Mouse (Mus musculus) G1E (cell line): ENCODE measurements around the gene Cuta. TPM values are rescaled to one million over a fixed set of nuclear protein-coding genes. Genes with fewer than 3 reads are reported as not detected.

Source experiments
- ATAC-seq: 2 replicates; pipeline ENCODE4 v1.8.0; 2016; ENCODE audit warnings: mild to moderate bottlenecking; ENCODE audit not compliant: insufficient number of reproducible peaks, poor library complexity, low FRiP score, severe bottlenecking; ENCODE audit errors: extremely low read depth
- DNase-seq: peaks from one replicate; pipeline ENCODE4 v3.0.0; 2012; ENCODE audit warnings: low spot score
- H3K27me3 ChIP-seq: 2 replicates; pipeline ENCODE4 v1.6.1; 2012; ENCODE audit warnings: mild to moderate bottlenecking, low read length, inconsistent platforms; ENCODE audit not compliant: insufficient read depth
- H3K36me3 ChIP-seq: replicated peaks from 2 replicates; pipeline ENCODE3; 2012; ENCODE audit warnings: mild to moderate bottlenecking, inconsistent platforms
- H3K4me1 ChIP-seq: 2 replicates; pipeline ENCODE4 v1.6.1; 2012; ENCODE audit warnings: low read depth, low read length, inconsistent platforms, mixed read lengths; ENCODE audit not compliant: insufficient read depth
- H3K4me3 ChIP-seq: 2 replicates; pipeline ENCODE4 v1.5.1; 2012; ENCODE audit warnings: low read depth, mild to moderate bottlenecking, inconsistent platforms, low read length, moderate library complexity, mixed read lengths
- H3K9me3 ChIP-seq: replicated peaks from 2 replicates; pipeline ENCODE4 v1.6.1; 2012; ENCODE audit warnings: inconsistent platforms
- CTCF ChIP-seq: IDR thresholded peaks from 2 replicates; pipeline ENCODE4 v1.5.1; 2012; ENCODE audit warnings: low read depth, low read length, inconsistent platforms, mixed read lengths
- GATA1 ChIP-seq: IDR thresholded peaks from 2 replicates; pipeline ENCODE4 v1.6.1; 2012; ENCODE audit warnings: borderline replicate concordance, low read length, inconsistent platforms, mixed read lengths
- GATA2 ChIP-seq: IDR thresholded peaks from 2 replicates; pipeline ENCODE4 v1.6.1; 2012; ENCODE audit warnings: low read depth, low read length, inconsistent platforms, borderline replicate concordance
- POLR2AphosphoS5 ChIP-seq: IDR thresholded peaks from 2 replicates; pipeline ENCODE4 v1.6.1; 2012; ENCODE audit warnings: low read depth, low read length, inconsistent platforms; ENCODE audit not compliant: insufficient replicate concordance
- TAL1 ChIP-seq: conservative IDR thresholded peaks from 2 replicates; pipeline ENCODE4 v1.6.1; 2012; ENCODE audit warnings: low read depth, low read length, inconsistent platforms, mixed read lengths
- polyA plus RNA-seq: library from polyadenylated mRNA; stranded (reverse); fragments of >175 nt; gene quantifications from 2 replicates; pipeline ENCODE4 v1.2.3, GENCODE M21; 2012
- total RNA-seq, 2 experiments: library from RNA; stranded (forward) in 1 of 2; stranded (reverse) in 1 of 2; fragments of 200-1000 nt in 1 of 2; fragments of >200 nt in 1 of 2; fragmentation: Nextera tagmentation in 1 of 2; gene quantifications; 2 replicates each; pipeline ENCODE4 v1.2.3; 2014 to 2017

The Cuta gene
- total and polyA plus RNA-seq, 3 experiments: 190 to 563 (median 319) TPM

DNA sequence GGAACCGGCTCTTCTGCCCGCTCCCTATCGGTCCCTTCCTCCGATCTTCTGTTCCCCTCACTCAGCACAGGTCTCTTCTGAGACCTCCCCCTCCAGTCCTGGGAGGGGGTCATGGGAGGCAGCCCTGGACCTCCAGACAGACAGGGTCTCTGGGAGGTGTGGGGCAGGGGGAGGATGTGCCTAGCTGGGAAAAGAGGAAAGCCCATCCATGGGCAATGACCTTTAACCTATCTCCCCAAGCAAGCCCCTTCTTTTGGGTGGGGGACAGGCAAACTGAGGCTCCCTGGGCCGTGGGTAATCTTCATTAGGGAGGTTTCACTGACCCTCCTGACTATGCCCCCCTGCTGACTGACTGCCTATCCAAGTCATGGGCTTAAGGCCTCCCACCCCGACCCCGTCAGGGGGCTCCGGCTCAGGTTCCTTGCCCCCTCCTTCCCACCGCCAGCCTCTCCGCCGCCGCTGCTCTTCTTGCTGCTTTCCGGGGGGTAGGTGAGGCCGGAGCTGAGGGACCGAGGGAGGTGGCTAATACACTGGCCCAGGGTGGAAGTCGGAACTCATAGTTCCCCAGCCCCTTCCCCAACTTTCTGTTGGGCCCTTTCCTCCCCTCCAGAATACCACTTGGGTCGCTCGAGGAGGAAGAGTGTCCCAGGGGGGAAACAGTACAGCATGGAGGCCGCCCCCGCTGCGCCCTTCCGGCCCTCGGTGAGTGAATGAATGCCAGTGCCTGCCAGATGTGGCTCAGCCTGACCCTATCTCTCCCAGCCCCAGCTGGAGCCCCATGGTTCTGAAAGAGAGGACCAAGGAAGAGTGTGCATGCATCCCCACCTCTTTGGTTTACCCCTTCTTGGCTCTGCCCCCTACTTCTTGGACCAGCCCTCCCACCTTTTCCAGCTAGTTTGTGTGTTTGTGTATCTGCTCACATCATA is 12.8 kb upstream of the Cuta start:
- no peak for DNase-seq
- ATAC-seq: no peak
- Histone ChIP-seq H3K36me3 (peaks cover 54% of the 10 kb centered on the region), H3K27me3 (peaks cover 13% of the 10 kb centered on the region; the same call in 1 of the 2 replicates), H3K9me3 (no peaks in the 10 kb centered on the region), H3K4me1 (peaks cover 81% of the 10 kb centered on the region), H3K4me3 (no peak overlapping the region)
- no peak for TF ChIP-seq CTCF
- no peak for TF ChIP-seq GATA1
- TF ChIP-seq TAL1: no peak
- TF ChIP-seq POLR2AphosphoS5: no peak
- no peak for TF ChIP-seq GATA2

DNA sequence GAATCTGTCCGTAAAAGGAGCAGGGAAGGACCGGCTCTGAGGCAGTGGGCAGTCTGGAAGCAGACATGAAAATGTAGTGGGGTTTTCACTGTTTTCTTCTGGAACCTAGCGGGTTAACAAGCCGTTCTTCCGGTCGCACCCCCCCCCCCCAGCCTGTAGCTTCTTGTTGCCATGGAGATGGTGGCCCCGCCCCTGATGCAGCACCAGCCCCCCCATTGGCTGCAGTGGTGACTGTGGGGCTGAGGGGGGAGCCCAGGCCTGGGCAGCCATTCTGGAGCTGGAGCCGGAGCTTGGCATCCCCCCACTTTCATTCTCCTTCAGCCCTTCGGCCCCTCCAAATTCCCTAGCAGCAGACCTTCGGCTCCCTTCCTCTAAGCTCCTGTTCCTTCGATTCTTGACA is 12.0 kb upstream of the Cuta start:
- Histone ChIP-seq H3K4me1 (peaks cover 75% of the 10 kb centered on the region), H3K27me3 (peaks cover 13% of the 10 kb centered on the region)
- no peak for DNase-seq

DNA sequence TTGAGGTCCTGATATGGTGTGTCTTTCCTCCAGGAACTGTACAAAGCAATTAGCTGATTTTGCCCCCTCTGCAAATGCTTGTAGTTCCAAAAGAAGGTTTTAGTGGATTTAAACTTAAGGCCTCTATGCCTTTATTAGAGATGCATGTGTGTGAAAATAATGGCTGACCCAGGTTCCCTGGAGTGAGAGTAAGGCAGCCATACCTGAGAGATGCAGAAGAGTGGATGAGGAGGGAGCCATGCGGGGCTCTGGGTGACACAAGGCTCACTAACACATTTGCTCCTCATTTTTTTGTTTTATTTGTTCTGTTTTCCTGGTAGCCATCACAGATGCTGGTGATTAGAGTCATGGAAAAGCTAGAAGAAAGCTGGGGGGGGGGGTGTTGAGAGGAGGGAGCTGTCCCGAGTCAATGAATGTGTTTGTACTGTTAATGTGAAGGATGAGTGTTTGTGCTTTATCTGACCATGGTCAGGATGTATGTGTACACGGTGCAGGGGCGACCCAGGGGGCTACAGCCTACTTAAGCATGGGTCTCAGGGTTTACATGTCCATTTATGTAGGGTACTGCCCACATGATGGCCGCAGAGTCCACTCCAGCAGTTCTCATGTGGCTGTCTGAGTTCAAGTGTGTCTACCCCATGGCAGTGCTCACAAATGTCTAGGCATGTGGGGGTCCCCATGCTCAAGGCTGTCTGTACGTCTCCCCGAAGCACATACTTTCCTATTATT is 11.4 kb upstream of the Cuta start:
- Histone ChIP-seq H3K4me3 (no peak overlapping the region), H3K27me3 (peaks cover 13% of the 10 kb centered on the region), H3K9me3 (no peaks in the 10 kb centered on the region), H3K36me3 (peaks cover 57% of the 10 kb centered on the region), H3K4me1 (peaks cover 69% of the 10 kb centered on the region)
- TF ChIP-seq TAL1: no peak
- TF ChIP-seq GATA1: no peak
- TF ChIP-seq CTCF: no peak
- TF ChIP-seq POLR2AphosphoS5: no peak
- no peak for TF ChIP-seq GATA2
- ATAC-seq: no peak
- DNase-seq: no peak

More for the DNA sequence above, 12.0 kb upstream of the Cuta start:
- Histone ChIP-seq H3K4me3 (no peak overlapping the region), H3K9me3 (no peaks in the 10 kb centered on the region), H3K36me3 (peaks cover 56% of the 10 kb centered on the region)
- TF ChIP-seq CTCF (no peak), GATA1 (no peak), POLR2AphosphoS5 (no peak), TAL1 (no peak), GATA2 (no peak)
- no peak for ATAC-seq

GRCm38 (mm10) chr17:26949866-26950265 is 10.5 kb upstream of the Cuta start:
- Histone ChIP-seq H3K4me1 (peaks cover 61% of the 10 kb centered on the region), H3K36me3 (peaks cover 57% of the 10 kb centered on the region), H3K9me3 (no peaks in the 10 kb centered on the region), H3K4me3 (no peak overlapping the region), H3K27me3 (peaks cover 13% of the 10 kb centered on the region)
- TF ChIP-seq GATA1 (no peak), CTCF (no peak), POLR2AphosphoS5 (no peak), GATA2 (no peak), TAL1 (no peak)
- no peak for ATAC-seq
- no peak for DNase-seq

- peaks cover 66% of the 10 kb centered on the region for H3K4me1 ChIP-seq
- H3K9me3 ChIP-seq: no peaks in the 10 kb centered on the region
- no peak for ATAC-seq
- peaks cover 60% of the 10 kb centered on the region for H3K36me3 ChIP-seq
- DNase-seq: no peak
- H3K4me3 ChIP-seq: peak overlapping the region; percentile 71
- H3K27me3 ChIP-seq: peaks cover 13% of the 10 kb centered on the region
- no peak for TF ChIP-seq TAL1
- TF ChIP-seq CTCF: peak; percentile 3; the same call in 1 of the 2 replicates
Measured at GRCm38 (mm10) chr17:26949051-26949577, 9.7 kb upstream of the Cuta start.

DNA sequence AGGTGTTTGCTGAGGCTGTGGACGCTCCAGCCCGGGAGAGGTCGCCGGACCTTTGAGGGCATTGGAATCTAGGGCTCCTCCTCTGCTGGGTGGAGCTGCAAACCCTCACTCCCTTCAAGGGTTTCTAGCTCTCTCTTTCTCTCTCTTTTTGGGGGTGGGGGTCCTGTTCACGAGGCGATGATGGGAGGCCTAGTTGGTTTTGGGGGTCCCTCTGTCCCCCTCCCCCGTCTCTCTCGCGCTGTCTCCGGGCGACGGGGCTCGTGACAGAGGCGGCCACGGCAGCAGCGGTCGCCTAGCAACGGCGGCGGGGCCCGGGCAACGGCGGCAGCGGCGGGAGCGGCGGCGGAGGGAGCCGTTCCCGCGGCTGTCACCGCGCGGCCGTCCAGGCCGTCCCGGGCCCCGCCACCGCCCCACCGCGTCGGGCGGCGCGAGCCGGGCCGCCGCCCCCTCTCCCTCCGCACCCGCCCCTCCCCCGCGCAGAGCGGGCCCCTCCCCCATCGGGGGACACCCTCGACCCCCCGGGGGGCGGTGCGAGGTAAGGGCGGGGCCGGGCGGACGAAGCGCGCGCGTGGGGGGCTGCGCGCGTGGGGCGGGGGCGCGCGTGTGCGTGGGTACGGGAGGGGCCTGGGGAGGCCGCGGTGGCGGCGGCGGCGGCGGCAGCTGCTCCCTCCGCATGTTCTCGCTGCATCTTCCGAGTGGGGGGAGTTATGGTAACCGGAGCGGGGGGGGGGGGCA is 9.1 kb upstream of the Cuta start:
- Histone ChIP-seq H3K4me3 (peak overlapping the region; percentile 71), H3K36me3 (peaks cover 58% of the 10 kb centered on the region), H3K4me1 (peaks cover 66% of the 10 kb centered on the region), H3K9me3 (no peaks in the 10 kb centered on the region), H3K27me3 (peaks cover 13% of the 10 kb centered on the region)
- no peak for ATAC-seq
- DNase-seq: peak; percentile 49
- no peak for TF ChIP-seq CTCF
- no peak for TF ChIP-seq POLR2AphosphoS5
- TF ChIP-seq GATA2: no peak
- TF ChIP-seq TAL1: no peak
- TF ChIP-seq GATA1: no peak
